Mouse (Mus musculus) layer of hippocampus, postnatal 25 days (tissue): Measurements from ENCODE around the gene Sycp3. TPM values are rescaled to one million over a fixed set of nuclear protein-coding genes. Genes with fewer than 3 reads are reported as not detected.
"Not testable (repeated sequence)": the region's sequence is repeated elsewhere in the genome, so short reads cannot be mapped to it uniquely, and the experiment has no call there.

Experiments
- DNase-seq, 2 experiments: peaks; one replicate each; pipeline ENCODE4 v3.0.0; 2022; ENCODE audit warnings: mixed read lengths in 2 of 2, low spot score in 1 of 2; ENCODE audit errors: extremely low spot score in 1 of 2
- total RNA-seq, 2 experiments: library from RNA; stranded (reverse); gene quantifications; 2 replicates each; pipeline ENCODE4 v1.2.3; 2021

Sycp3 gene
- 1 to 10 TPM in 1 of 2 experiments, under 1 TPM in 1; 0.66 to 1.1 TPM for total RNA-seq

DNA sequence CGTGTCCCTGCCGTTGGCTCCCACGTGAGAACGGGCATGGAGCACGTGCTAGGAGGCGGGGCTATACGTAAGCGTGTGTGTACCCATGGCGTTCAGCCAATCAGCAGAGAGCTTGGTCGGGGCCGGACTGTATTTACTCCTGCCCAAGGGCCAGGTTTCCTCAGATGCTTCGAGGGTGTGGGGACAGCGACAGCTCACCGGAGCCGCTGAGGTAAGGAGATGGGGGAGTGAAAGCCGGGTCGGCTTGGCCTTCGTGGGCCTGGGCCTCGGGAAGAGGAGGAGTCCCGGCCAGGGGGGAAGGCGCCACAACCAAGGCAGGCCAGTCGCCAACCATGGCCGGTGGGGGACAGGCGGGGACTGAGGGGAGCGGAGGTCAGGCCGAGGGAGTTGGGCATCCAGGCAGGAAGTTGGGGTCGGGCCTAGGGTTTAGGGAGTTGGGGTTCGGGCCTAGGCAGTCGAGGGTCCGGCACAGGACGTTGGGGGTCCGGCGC is at the start of gene Sycp3:
Gene Sycp3 (plus strand): TSS at position 68 of the 491 bp plus-strand sequence.
- no peak for DNase-seq

DNA sequence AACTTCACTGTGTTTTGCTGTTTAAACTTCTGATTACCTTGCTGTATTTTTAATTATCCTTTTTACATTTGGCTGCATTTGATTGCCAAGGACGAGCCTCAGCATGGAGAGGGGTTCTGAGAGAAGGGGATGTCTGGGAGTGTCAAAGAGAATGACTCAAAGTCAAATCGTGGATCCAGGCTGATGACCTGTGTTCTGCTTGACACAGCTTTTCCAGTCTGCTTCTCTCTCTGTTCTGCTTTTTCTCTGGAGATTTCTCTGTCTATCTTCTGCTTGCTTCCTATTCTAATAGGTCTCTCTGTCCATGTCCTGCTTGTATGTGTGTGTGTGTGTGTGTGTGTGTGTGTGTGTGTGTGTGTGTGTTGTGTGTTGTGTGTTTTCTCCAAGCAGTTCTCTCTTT is 49.6 kb upstream of the Sycp3 start:
- DNase-seq, result no peak

- DNase-seq, result no peak
Observed at GRCm38 (mm10) chr10:88412290-88412995, 46.9 kb upstream of the Sycp3 start.

- DNase-seq, result no peak
Observed at GRCm38 (mm10) chr10:88417686-88418085, 41.7 kb upstream of the Sycp3 start.

GRCm38 (mm10) chr10:88420141-88420541 is 39.2 kb upstream of the Sycp3 start:
- DNase-seq, result no peak

DNA sequence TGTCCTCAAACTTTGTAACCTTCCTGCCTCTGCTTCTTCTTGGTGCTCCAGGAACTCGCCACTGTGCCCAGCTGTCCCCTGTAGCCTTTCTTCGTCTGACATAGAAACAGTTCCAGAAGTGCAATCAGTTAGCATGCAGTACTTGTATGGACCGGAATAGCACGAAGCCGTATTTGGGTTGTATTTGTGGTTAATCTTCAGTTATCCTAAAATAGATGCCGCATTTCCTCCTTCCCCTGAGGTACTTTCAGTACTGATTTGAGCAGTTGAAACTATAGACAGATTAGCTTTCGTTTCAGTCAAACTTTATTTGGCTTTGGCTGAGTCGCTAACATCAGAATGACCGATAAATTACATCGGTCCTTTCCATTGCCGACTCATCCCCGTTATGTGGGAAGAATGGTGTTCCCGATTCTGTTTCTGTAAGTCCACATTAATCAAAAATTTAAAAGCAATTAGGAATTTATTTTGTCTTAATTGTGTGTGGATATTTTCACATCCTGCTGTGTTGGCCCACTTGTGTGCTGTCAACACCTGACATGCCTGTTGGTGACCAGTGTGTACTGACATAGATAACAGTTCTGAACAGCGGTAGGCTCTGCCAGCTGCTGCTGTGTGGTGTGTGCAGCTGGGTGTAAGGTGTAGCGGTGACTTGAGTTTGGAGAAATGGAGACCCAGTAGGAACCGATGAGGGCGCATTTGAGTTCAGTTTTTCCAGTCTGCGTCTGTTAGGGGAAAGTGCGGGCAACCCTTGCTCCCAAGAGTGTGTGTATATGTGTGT is 38.5 kb upstream of the Sycp3 start:
- DNase-seq, result no peak

DNA sequence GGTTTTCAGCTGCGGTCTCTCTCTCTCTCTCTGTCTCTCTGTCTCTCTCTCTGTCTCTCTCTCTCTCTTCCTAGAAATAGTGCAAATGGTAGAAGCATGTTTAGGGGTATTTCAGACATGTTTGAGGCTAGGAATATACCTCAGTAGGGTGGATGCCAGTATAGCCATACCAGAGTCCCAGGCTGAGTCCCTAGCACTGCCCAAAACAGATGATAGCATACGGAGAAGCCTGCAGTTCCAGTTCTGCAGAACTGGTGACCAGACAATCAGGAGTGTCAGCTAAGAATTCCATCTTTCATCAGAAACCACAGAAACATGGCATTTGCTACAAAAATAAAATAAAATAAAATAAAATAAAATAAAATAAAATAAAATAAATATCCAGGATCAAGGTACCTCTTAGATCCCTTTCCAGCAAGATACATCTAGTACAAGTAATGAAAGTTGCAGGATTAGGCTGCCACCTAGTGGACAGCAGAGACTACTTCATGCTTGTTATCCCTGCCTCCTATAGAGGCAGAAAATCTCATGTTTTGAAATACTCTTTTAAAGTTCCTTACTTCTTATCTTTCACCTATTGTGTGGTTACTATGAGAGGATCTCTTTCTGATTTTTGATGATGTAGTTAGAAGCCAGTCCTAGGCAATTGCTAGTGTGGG is 33.1 kb upstream of the Sycp3 start:
- peak in 1 of 2 experiments; percentile 50 for DNase-seq

GRCm38 (mm10) chr10:88426896-88427295 is 32.5 kb upstream of the Sycp3 start:
- DNase-seq, result no peak

GRCm38 (mm10) chr10:88427998-88428397 is 31.4 kb upstream of the Sycp3 start:
- DNase-seq, result no peak

GRCm38 (mm10) chr10:88441224-88441623 is 18.1 kb upstream of the Sycp3 start:
- no peak for DNase-seq

- DNase-seq, result peak in 1 of 2 experiments; percentile 24
Observed at GRCm38 (mm10) chr10:88451221-88451620, 8.1 kb upstream of the Sycp3 start.

- no peak for DNase-seq
Observed at GRCm38 (mm10) chr10:88451990-88452389, 7.4 kb upstream of the Sycp3 start.

GRCm38 (mm10) chr10:88457816-88458215 is 1.6 kb upstream of the Sycp3 start:
- no peak for DNase-seq

DNA sequence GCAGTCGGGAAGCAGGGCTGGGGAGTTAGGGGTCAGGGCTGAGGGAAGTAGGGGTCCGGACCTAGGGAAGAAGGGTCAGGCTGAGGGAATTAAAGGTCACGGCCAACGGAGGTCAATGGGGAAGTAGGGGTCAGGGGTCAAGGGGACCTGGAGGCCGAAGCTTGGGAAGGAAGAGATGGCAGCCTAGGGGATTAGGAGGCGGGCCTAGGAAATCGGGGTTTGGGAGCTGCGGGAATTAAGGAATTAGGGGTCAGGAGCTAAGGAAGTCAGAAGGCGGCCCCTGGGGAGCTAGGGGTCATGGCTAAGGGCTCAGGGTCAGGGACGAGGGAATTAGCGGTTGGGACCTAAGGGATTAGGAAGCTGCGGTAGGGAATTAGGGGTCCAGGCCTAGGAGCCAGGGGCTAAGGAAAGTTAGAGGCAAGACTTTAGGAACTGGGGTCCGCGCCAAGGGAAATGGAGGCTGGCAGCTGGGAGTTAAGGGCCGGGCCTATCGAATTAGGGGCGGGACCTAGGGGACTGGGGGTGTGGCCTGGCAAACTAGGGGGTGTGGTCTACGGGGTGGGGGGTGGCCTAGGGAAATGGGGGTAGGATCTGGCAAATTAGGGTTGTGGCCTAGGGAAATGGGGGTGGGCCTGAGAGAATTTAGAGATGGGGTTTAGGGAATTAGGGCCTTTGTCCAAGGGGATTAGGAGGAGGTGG is 902 bp downstream of the Sycp3 start:
- DNase-seq, result no peak

GRCm38 (mm10) chr10:88482866-88483265 is 23.5 kb downstream of the Sycp3 start:
- not testable (repeated sequence) for DNase-seq

DNA sequence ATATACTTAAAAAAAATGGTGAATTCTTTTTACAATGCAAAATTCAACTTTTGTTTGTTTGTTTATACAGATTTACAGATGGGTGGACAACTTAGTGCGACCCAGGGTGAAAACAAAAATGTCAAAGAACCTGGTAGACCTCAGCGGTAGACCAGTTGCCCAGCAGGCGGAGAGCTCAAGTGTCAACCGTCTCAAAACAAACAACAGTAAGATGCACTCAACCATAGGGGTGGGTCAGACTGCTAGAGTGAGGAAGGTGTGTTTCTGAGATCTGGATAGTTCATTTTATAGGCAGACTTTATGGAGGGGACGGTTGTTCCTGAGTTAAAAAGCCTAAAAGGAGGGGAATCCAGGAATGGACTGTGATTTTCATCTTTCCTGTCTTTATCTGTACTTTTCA is 29.3 kb downstream of the Sycp3 start:
- DNase-seq, result no peak

- DNase-seq, result no peak
Observed at GRCm38 (mm10) chr10:88491632-88492031, 32.3 kb downstream of the Sycp3 start.

GRCm38 (mm10) chr10:88492658-88493057 is 33.3 kb downstream of the Sycp3 start:
- no peak for DNase-seq

GRCm38 (mm10) chr10:88494959-88495587 is 35.7 kb downstream of the Sycp3 start:
- no peak for DNase-seq
